Mouse (Mus musculus) left cerebral cortex, adult 9 months (tissue): ENCODE data around the gene Tnfrsf8.

ENCODE experiments used
- DNase-seq, 2 experiments: peaks; one replicate each; pipeline ENCODE4 v3.0.0; 2022; ENCODE audit warnings: low spot score in 2 of 2

The Tnfrsf8 gene

GRCm38 (mm10) chr4:145310859-145311258 lies 4.1 kb downstream of the Tnfrsf8 start:
- DNase-seq: no peak

- DNase-seq: no peak
These were observed 8.5 kb downstream of the Tnfrsf8 start for GRCm38 (mm10) chr4:145306422-145306821.

GRCm38 (mm10) chr4:145305661-145306362 lies 9.2 kb downstream of the Tnfrsf8 start:
- DNase-seq: peak in 1 of 2 experiments; percentile 11

- DNase-seq: no peak
These were observed 10.9 kb downstream of the Tnfrsf8 start for GRCm38 (mm10) chr4:145304109-145304508.

- DNase-seq: no peak
These were observed 12.9 kb downstream of the Tnfrsf8 start for GRCm38 (mm10) chr4:145302106-145302505.

GRCm38 (mm10) chr4:145300210-145300927 lies 14.6 kb downstream of the Tnfrsf8 start:
- DNase-seq: no peak

GRCm38 (mm10) chr4:145299355-145299754 lies 15.6 kb downstream of the Tnfrsf8 start:
- no peak for DNase-seq

GRCm38 (mm10) chr4:145298846-145299245 lies 16.1 kb downstream of the Tnfrsf8 start:
- no peak for DNase-seq

- peak in 1 of 2 experiments; percentile 59 for DNase-seq
These were observed 19.2 kb downstream of the Tnfrsf8 start for GRCm38 (mm10) chr4:145295589-145296300.

GRCm38 (mm10) chr4:145294588-145294987 lies 20.4 kb downstream of the Tnfrsf8 start:
- DNase-seq: no peak

- peak in 1 of 2 experiments; percentile 87 for DNase-seq
These were observed 28.4 kb downstream of the Tnfrsf8 start for GRCm38 (mm10) chr4:145286369-145287120.

- DNase-seq: no peak
These were observed 30.3 kb downstream of the Tnfrsf8 start for GRCm38 (mm10) chr4:145284675-145285074.

GRCm38 (mm10) chr4:145283441-145283840 lies 31.5 kb downstream of the Tnfrsf8 start:
- no peak for DNase-seq

GRCm38 (mm10) chr4:145280966-145281365 lies 34.0 kb downstream of the Tnfrsf8 start:
- no peak for DNase-seq

- DNase-seq: no peak
These were observed 36.1 kb downstream of the Tnfrsf8 start for GRCm38 (mm10) chr4:145278724-145279370.

GRCm38 (mm10) chr4:145278231-145278630 lies 36.7 kb downstream of the Tnfrsf8 start:
- no peak for DNase-seq

- DNase-seq: no peak
These were observed 38.4 kb downstream of the Tnfrsf8 start for GRCm38 (mm10) chr4:145276368-145277249.

GRCm38 (mm10) chr4:145274887-145275286 lies 40.1 kb downstream of the Tnfrsf8 start:
- DNase-seq: no peak

- no peak for DNase-seq
These were observed 41.0 kb downstream of the Tnfrsf8 start for GRCm38 (mm10) chr4:145273923-145274322.

- no peak for DNase-seq
These were observed 42.2 kb downstream of the Tnfrsf8 start for GRCm38 (mm10) chr4:145272763-145273162.
